Mouse (Mus musculus): ENCODE measurements around the gene Rtn4. TPM values are rescaled to one million over a fixed set of nuclear protein-coding genes. Genes with fewer than 3 reads are reported as not detected.

Gene Rtn4
- polyA plus RNA-seq, 1 experiment from 2014 or later: 52.2 TPM

Other genes with a start within 250 kb of the Rtn4 start
- gene Prorsd1, start 177.9 kb upstream of the Rtn4 start, polyA plus RNA-seq (2015; fragmentation: Nextera tagmentation; extraction: Ambion mirVana): 28.0 and 29.0 TPM in 2 replicates
- gene Mtif2, start 166.5 kb upstream of the Rtn4 start, polyA plus RNA-seq (2015; fragmentation: Nextera tagmentation; extraction: Ambion mirVana): 39.9 and 42.4 TPM in 2 replicates
- gene Clhc1, start 145.0 kb upstream of the Rtn4 start, polyA plus RNA-seq (2015; fragmentation: Nextera tagmentation; extraction: Ambion mirVana): 0.17 TPM in 1 of 2 replicates, not detected in the other
- 1,003 and 1,090 TPM in 2 replicates for gene Rps27a, start 144.8 kb upstream of the Rtn4 start, polyA plus RNA-seq (2015; fragmentation: Nextera tagmentation; extraction: Ambion mirVana)
- 0.11 and 0.14 TPM in 2 replicates for gene 4931440F15Rik, start 132.7 kb downstream of the Rtn4 start, polyA plus RNA-seq (2015; fragmentation: Nextera tagmentation; extraction: Ambion mirVana)

Measured in lung, embryonic 15.5 days (tissue).